Mouse (Mus musculus): ENCODE results near the gene Vwce.

Gene Vwce

GRCm38 (mm10) chr19:10634106-10634871, at the start of gene Vwce:
Gene Vwce (plus strand): TSS chr19:10634213.
- peak; percentile 61 for DNase-seq

- DNase-seq, result no peak
Measured at GRCm38 (mm10) chr19:10585112-10585511, 48.9 kb upstream of the Vwce start.

GRCm38 (mm10) chr19:10587231-10587630, 46.8 kb upstream of the Vwce start:
- DNase-seq, result no peak

- DNase-seq, result no peak
Measured at GRCm38 (mm10) chr19:10589127-10589857, 44.7 kb upstream of the Vwce start.

- DNase-seq, result no peak
Measured at GRCm38 (mm10) chr19:10590301-10590700, 43.7 kb upstream of the Vwce start.

GRCm38 (mm10) chr19:10591659-10592377, 42.2 kb upstream of the Vwce start:
- no peak for DNase-seq

- DNase-seq, result no peak
Measured at GRCm38 (mm10) chr19:10598188-10598587, 35.8 kb upstream of the Vwce start.

GRCm38 (mm10) chr19:10599648-10600047, 34.4 kb upstream of the Vwce start:
- no peak for DNase-seq

GRCm38 (mm10) chr19:10602247-10602769, 31.7 kb upstream of the Vwce start:
- DNase-seq, result no peak

GRCm38 (mm10) chr19:10602787-10603186, 31.2 kb upstream of the Vwce start:
- peak; percentile 93 for DNase-seq

GRCm38 (mm10) chr19:10603660-10604523, 30.1 kb upstream of the Vwce start:
- peak; percentile 82 for DNase-seq

GRCm38 (mm10) chr19:10604534-10604933, 29.5 kb upstream of the Vwce start:
- DNase-seq, result no peak

- DNase-seq, result peak; percentile 99
Measured at GRCm38 (mm10) chr19:10605293-10605900, 28.6 kb upstream of the Vwce start, which contains the start of the genes Ddb1 and Tkfc. Gene Ddb1 (plus strand): TSS chr19:10605327. Gene Tkfc (minus strand): TSS chr19:10605654.

GRCm38 (mm10) chr19:10605901-10606622, 28.0 kb upstream of the Vwce start:
- peak; percentile 41 for DNase-seq

GRCm38 (mm10) chr19:10608573-10609240, 25.3 kb upstream of the Vwce start:
- DNase-seq, result no peak

GRCm38 (mm10) chr19:10634872-10635318, 882 bp downstream of the Vwce start:
- peak; percentile 80 for DNase-seq

GRCm38 (mm10) chr19:10637840-10638239, 3.8 kb downstream of the Vwce start:
- no peak for DNase-seq

- DNase-seq, result no peak
Measured at GRCm38 (mm10) chr19:10640080-10640479, 6.1 kb downstream of the Vwce start.

GRCm38 (mm10) chr19:10640589-10641378, 6.8 kb downstream of the Vwce start:
- DNase-seq, result no peak
